Mouse (Mus musculus) frontal cortex, postnatal 36 days (tissue): Measurements from ENCODE around the gene Ctr9.

Source experiments
- DNase-seq, 2 experiments: peaks; one replicate each; pipeline ENCODE4 v3.0.0; 2022; ENCODE audit warnings: low spot score in 2 of 2

The Ctr9 gene

GRCm38 (mm10) chr7:111029046-111029553 is 349 bp downstream of the Ctr9 start:
- DNase-seq: no peak

- no peak for DNase-seq
Observed at GRCm38 (mm10) chr7:111048920-111049319, 20.2 kb downstream of the Ctr9 start.

- DNase-seq: peak; percentile 40 to 66
Observed at GRCm38 (mm10) chr7:111049652-111050421, 21.1 kb downstream of the Ctr9 start.

- DNase-seq: no peak
Observed at GRCm38 (mm10) chr7:111055221-111055620, 26.5 kb downstream of the Ctr9 start.

GRCm38 (mm10) chr7:111055984-111056657 is 27.4 kb downstream of the Ctr9 start:
- DNase-seq: no peak

- no peak for DNase-seq
Observed at GRCm38 (mm10) chr7:111059527-111059926, 30.8 kb downstream of the Ctr9 start.

GRCm38 (mm10) chr7:111062971-111063370 is 34.2 kb downstream of the Ctr9 start:
- no peak for DNase-seq

- no peak for DNase-seq
Observed at GRCm38 (mm10) chr7:111068181-111068580, 39.4 kb downstream of the Ctr9 start.

GRCm38 (mm10) chr7:111069439-111070166 is 40.9 kb downstream of the Ctr9 start:
- DNase-seq: no peak

- DNase-seq: no peak
Observed at GRCm38 (mm10) chr7:111070167-111070496, 41.4 kb downstream of the Ctr9 start.

GRCm38 (mm10) chr7:111072410-111072809 is 43.7 kb downstream of the Ctr9 start:
- DNase-seq: no peak

GRCm38 (mm10) chr7:111075288-111075687 is 46.5 kb downstream of the Ctr9 start:
- DNase-seq: no peak

- no peak for DNase-seq
Observed at GRCm38 (mm10) chr7:111078271-111078670, 49.5 kb downstream of the Ctr9 start.

GRCm38 (mm10) chr7:111080026-111080425 is 51.3 kb downstream of the Ctr9 start:
- no peak for DNase-seq

GRCm38 (mm10) chr7:111080876-111081275 is 52.1 kb downstream of the Ctr9 start:
- DNase-seq: no peak

GRCm38 (mm10) chr7:111082043-111082821 is 53.5 kb downstream of the Ctr9 start:
- DNase-seq: peak; percentile 83

- peak; percentile 99 for DNase-seq
Observed at GRCm38 (mm10) chr7:111082822-111083732, 54.3 kb downstream of the Ctr9 start, which contains the start of gene Eif4g2. Gene Eif4g2 (minus strand): TSS chr7:111083030.

GRCm38 (mm10) chr7:111083733-111084120 is 55.0 kb downstream of the Ctr9 start:
- no peak for DNase-seq

- no peak for DNase-seq
Observed at GRCm38 (mm10) chr7:111084443-111084842, 55.7 kb downstream of the Ctr9 start.

GRCm38 (mm10) chr7:111085153-111085552 is 56.4 kb downstream of the Ctr9 start:
- no peak for DNase-seq

- DNase-seq: no peak
Observed at GRCm38 (mm10) chr7:111095169-111095568, 66.4 kb downstream of the Ctr9 start.
